10 mouse cellular contexts compared by ENCODE assay signal in the genomic region with DNA sequence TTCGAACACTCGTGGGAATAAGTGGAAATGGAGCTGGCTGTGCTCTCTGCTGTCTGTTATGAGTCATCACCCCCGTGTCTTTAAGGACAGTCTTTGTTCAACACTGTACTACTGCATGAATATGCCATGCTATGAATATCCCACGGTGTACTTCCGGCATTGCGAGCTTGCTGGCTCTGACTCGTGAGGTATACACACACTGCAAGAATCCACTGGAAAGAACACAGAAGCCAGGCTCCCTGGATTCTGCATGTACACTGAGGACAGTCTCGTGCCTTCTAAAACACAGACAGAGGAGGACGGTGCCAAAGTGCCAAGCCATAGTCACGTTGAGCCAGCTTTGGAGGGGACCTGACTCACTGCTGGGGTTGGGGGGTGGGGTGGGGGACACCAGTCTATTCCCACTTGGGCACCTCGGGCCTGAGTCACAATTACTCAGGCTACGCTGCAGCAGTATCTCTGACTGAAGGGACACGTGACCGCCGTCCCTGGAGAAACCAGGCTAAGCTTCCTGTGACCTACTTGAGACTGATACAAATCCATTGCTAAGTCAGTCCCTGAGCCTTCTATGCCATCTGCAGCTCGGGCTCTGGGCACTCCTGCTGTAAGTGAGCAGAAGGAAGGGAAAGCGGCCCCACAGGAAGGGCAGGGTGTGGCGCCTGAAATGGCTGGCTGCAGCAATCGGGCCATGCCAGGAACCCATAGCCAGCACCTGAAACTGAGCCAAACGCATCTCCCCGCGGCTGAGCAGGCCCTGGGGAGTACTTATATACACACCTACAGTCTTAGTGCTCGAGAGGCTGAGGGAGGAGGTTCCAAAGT. TPM values are rescaled to one million over a fixed set of nuclear protein-coding genes. Genes with fewer than 3 reads are reported as not detected.
A peak's percentile ranks its signal among the peaks of the same experiment; 100 is the strongest.
DNase-seq lines count a peak whose midpoint lies in the region; ATAC-seq and TF ChIP-seq lines count a peak whose summit lies in the region.
"Had no signal": no experiment of that assay in that cellular context is flagged by ENCODE, and none has a peak within 500 bp of the region (broad histone marks: within the 10 kb centered on the region; RNA-seq: fewer than 3 reads in every experiment).

No protein-coding gene starts in this region.

- no peak overlapping the region for H3K4me3 ChIP-seq in embryonic facial prominence, embryonic 15.5 days (replicated peaks)
- no peak overlapping the region for H3K4me3 ChIP-seq in embryonic facial prominence, embryonic 10.5 days
- no peak overlapping the region for H3K4me3 ChIP-seq in heart, adult 2 months
- no peak overlapping the region for H3K4me3 ChIP-seq in lung, embryonic 15.5 days
- no peak overlapping the region for H3K4me3 ChIP-seq in hindbrain, embryonic 10.5 days

- H3K79me2 ChIP-seq in heart, adult 2 months (replicated peaks; ENCODE audit: control insufficient read depth, insufficient read depth, low read length): no peaks in the 10 kb centered on the region; the same call in 1 of the 2 replicates

- TF ChIP-seq POLR2A in heart, adult 2 months (IDR thresholded peaks at IDR 0.05; ENCODE audit: insufficient read depth, low read depth, low read length): no peak

- TF ChIP-seq CTCF in heart, adult 2 months (IDR thresholded peaks at IDR 0.05): no peak

- no peak overlapping the region for H3K27ac ChIP-seq in embryonic facial prominence, embryonic 15.5 days (replicated peaks)
- no peak overlapping the region for H3K27ac ChIP-seq in embryonic facial prominence, embryonic 10.5 days (replicated peaks)
- peak overlapping the region; percentile 60 for H3K27ac ChIP-seq in heart, adult 2 months
- peak overlapping the region; percentile 9; the same call in 1 of the 2 replicates for H3K27ac ChIP-seq in lung, embryonic 15.5 days
- H3K27ac ChIP-seq in hindbrain, embryonic 10.5 days: no peak overlapping the region

- TF ChIP-seq EP300 in heart, adult 2 months (IDR thresholded peaks at IDR 0.05; ENCODE audit: insufficient read depth, low read depth, low read length): 0 out of 2 replicates have a peak, but pooled peaks have one; percentile 1

- peaks cover 12% of the 10 kb centered on the region; the same call in 1 of the 2 replicates for H3K36me3 ChIP-seq in embryonic facial prominence, embryonic 15.5 days
- H3K36me3 ChIP-seq in embryonic facial prominence, embryonic 10.5 days (replicated peaks): peaks cover 17% of the 10 kb centered on the region
- peaks cover 3% of the 10 kb centered on the region; the same call in 1 of the 2 replicates for H3K36me3 ChIP-seq in heart, adult 2 months (ENCODE audit: control insufficient read depth, insufficient read depth, low read length)
- H3K36me3 ChIP-seq in lung, embryonic 15.5 days: no peaks in the 10 kb centered on the region
- 0 out of 2 replicates have a peak, but pooled peaks cover 7% of the 10 kb centered on the region for H3K36me3 ChIP-seq in hindbrain, embryonic 10.5 days

- no peaks in the 10 kb centered on the region for H3K27me3 ChIP-seq in embryonic facial prominence, embryonic 15.5 days
- no peaks in the 10 kb centered on the region for H3K27me3 ChIP-seq in embryonic facial prominence, embryonic 10.5 days (replicated peaks; ENCODE audit: low read depth, poor library complexity, severe bottlenecking)
- H3K27me3 ChIP-seq in heart, adult 2 months (ENCODE audit: control insufficient read depth, insufficient read depth, low read length): no peaks in the 10 kb centered on the region
- H3K27me3 ChIP-seq in lung, embryonic 15.5 days: no peaks in the 10 kb centered on the region
- no peaks in the 10 kb centered on the region for H3K27me3 ChIP-seq in hindbrain, embryonic 10.5 days (ENCODE audit: insufficient read depth, poor library complexity, severe bottlenecking)

- peaks cover 5% of the 10 kb centered on the region; the same call in 1 of the 2 replicates for H3K4me1 ChIP-seq in embryonic facial prominence, embryonic 15.5 days
- H3K4me1 ChIP-seq in embryonic facial prominence, embryonic 10.5 days: peaks cover 7% of the 10 kb centered on the region; the same call in 1 of the 2 replicates
- H3K4me1 ChIP-seq in heart, adult 2 months (ENCODE audit: control insufficient read depth, insufficient read depth, low read length): peaks cover 11% of the 10 kb centered on the region
- H3K4me1 ChIP-seq in lung, embryonic 15.5 days: 0 out of 2 replicates have a peak, but pooled peaks cover 7% of the 10 kb centered on the region
- peaks cover 13% of the 10 kb centered on the region for H3K4me1 ChIP-seq in hindbrain, embryonic 10.5 days (replicated peaks)

- WGBS in embryonic facial prominence, embryonic 15.5 days: 74% methylated on average over 23 of the region's 23 CpGs
- 87% methylated on average over 23 of the region's 23 CpGs for WGBS in embryonic facial prominence, embryonic 10.5 days
- 9% methylated on average over 23 of the region's 23 CpGs for WGBS in heart, adult 2 months
- 71% methylated on average over 23 of the region's 23 CpGs for WGBS in lung, embryonic 15.5 days
- 88% methylated on average over 23 of the region's 23 CpGs for WGBS in hindbrain, embryonic 10.5 days

- no peak for DNase-seq in embryonic facial prominence, embryonic 10.5 days (ENCODE audit: low spot score)
- peak; percentile 43 for DNase-seq in thymus, postnatal 4 days
- DNase-seq in thymus, adult 18-20 months: no peak
- DNase-seq in heart, adult 2 months: peak; percentile 57 to 72
- no peak for DNase-seq in hindbrain, embryonic 10.5 days (ENCODE audit: low spot score)
- no peak for DNase-seq in embryo, embryonic 11 days

- H3K9ac ChIP-seq in embryonic facial prominence, embryonic 15.5 days: no peak overlapping the region
- no peak overlapping the region for H3K9ac ChIP-seq in heart, adult 2 months (ENCODE audit: low read depth, low read length)
- no peak overlapping the region for H3K9ac ChIP-seq in lung, embryonic 15.5 days

- ATAC-seq in embryonic facial prominence, embryonic 15.5 days (ENCODE audit: insufficient number of reproducible peaks, low FRiP score, low TSS enrichment, low read depth): peak; percentile 25; the same call in 1 of the 2 replicates
- no peak for ATAC-seq in lung, embryonic 15.5 days (ENCODE audit: borderline replicate concordance, extremely low read depth, low FRiP score, low TSS enrichment)

- intact Hi-C loops in heart, adult 2 months (cut with DNase I): loop anchor here (5.0 kb wide), 1 partner anchor 37 kb away; no protein-coding TSS in a partner anchor

- no peak overlapping the region for H3K4me2 ChIP-seq in embryonic facial prominence, embryonic 15.5 days (replicated peaks)
- no peak overlapping the region for H3K4me2 ChIP-seq in lung, embryonic 15.5 days

- no peaks in the 10 kb centered on the region for H3K9me3 ChIP-seq in embryonic facial prominence, embryonic 15.5 days (replicated peaks)
- no peaks in the 10 kb centered on the region for H3K9me3 ChIP-seq in embryonic facial prominence, embryonic 10.5 days
- H3K9me3 ChIP-seq in lung, embryonic 15.5 days: no peaks in the 10 kb centered on the region
- no peaks in the 10 kb centered on the region for H3K9me3 ChIP-seq in hindbrain, embryonic 10.5 days

RNA-seq across cellular contexts. Expression of gene Tacr2, which starts 48.0 kb away (rescaled TPM):
- polyA plus RNA-seq in embryonic facial prominence, embryonic 15.5 days (2015; fragmentation: Nextera tagmentation; extraction: Ambion mirVana): not detected in 2 replicates
- polyA plus RNA-seq in embryonic facial prominence, embryonic 10.5 days (2016; fragmentation: Nextera tagmentation; extraction: Ambion mirVana): not detected in 2 replicates
- total RNA-seq in heart, adult 2 months (2021): not detected
- polyA plus RNA-seq in heart, adult 2 months (2012; rRNA removed): not detected in 2 replicates
- 0.56 and 0.72 TPM in 2 replicates for polyA plus RNA-seq in lung, embryonic 15.5 days (2015; fragmentation: Nextera tagmentation; extraction: Ambion mirVana)
- polyA plus RNA-seq in hindbrain, embryonic 10.5 days (2016; fragmentation: Nextera tagmentation; extraction: Ambion mirVana): not detected in 2 replicates
- total RNA-seq: liver, adult 2 months had no signal
- polyA plus RNA-seq: embryonic facial prominence, embryonic 11.5 days; liver, adult 2 months had no signal

Comparison
In these comparisons a context has a peak if more than half of its experiments do, and no peak if none do; other contexts are left out.
1. DNase-seq: peak in thymus, postnatal 4 days (single experiment) and heart, adult 2 months (2 of 2); none in embryonic facial prominence, embryonic 10.5 days (single experiment), thymus, adult 18-20 months (0 of 2), hindbrain, embryonic 10.5 days (single experiment) and embryo, embryonic 11 days (single experiment).
2. H3K27ac ChIP-seq: peak in heart, adult 2 months (single experiment) and lung, embryonic 15.5 days (single experiment); none in embryonic facial prominence, embryonic 15.5 days (single experiment), embryonic facial prominence, embryonic 10.5 days (single experiment) and hindbrain, embryonic 10.5 days (single experiment).